Comparison of ENCODE assay signal across 19 mouse cellular contexts in the genomic region with DNA sequence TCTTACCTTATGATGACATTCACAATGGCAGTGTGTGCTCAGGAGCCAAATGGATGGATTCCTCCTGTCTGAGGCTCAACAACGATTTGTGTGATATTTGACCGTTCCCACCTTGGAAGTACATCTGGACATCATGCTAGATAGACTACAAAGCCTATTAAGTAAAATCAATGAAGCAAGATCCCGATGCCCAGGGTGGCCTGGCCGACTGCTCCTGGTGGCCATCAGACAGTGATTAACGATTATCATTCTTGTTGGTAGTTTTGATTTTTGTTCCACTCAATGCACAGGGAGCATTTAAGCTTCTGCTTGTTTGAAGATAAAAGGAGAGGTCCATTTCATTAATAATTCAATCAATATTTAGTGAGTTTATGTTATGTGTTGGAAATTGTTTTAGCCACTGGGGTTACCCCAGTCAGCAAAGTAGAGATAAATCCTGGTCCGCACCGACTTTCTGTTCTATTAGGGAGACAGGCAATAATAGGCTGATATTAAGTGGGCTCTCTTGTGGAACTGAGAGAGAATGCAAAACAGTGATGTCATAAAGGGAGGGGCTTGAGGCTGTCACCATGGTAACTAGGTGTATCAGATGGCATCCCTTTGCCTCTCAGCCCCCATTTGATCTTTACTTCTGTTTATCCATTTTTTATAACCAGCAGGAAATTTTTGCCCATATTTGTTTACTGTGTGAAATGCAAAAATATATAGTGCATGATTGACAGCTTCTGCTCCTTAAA.
DNase-seq lines count a peak whose midpoint lies in the region; ATAC-seq and TF ChIP-seq lines count a peak whose summit lies in the region.
"Had no signal": no experiment of that assay in that cellular context is flagged by ENCODE, and none has a peak within 500 bp of the region (broad histone marks: within the 10 kb centered on the region; RNA-seq: fewer than 3 reads in every experiment).

No protein-coding gene starts in this region.

- H3K4me2 ChIP-seq in CH12.LX (ENCODE audit: insufficient read depth, low read depth, poor library complexity, severe bottlenecking): no peak overlapping the region
- no peak overlapping the region for H3K4me2 ChIP-seq in hindbrain, embryonic 13.5 days
- no peak overlapping the region for H3K4me2 ChIP-seq in neural tube, embryonic 12.5 days (replicated peaks)
- H3K4me2 ChIP-seq: heart, embryonic 11.5 days; limb, embryonic 15.5 days had no signal

- no peak for TF ChIP-seq POLR2A in CH12.LX (IDR thresholded peaks at IDR 0.05; ENCODE audit: low read depth, low read length)

- TF ChIP-seq CTCF in CH12.LX (conservative IDR thresholded peaks at IDR 0.05 in 1 of 2, IDR thresholded peaks at IDR 0.05 in 1 of 2; ENCODE audit: low read depth in 2 of 2, low read length in 2 of 2): no peak

- ATAC-seq in hindbrain, embryonic 13.5 days (ENCODE audit: low FRiP score): 0 out of 2 replicates have a peak, but pooled peaks have one; percentile 45
- peak; percentile 59; the same call in 1 of the 2 replicates for ATAC-seq in neural tube, embryonic 12.5 days (ENCODE audit: low FRiP score, low read depth)
- ATAC-seq in activated CD4-positive, CD25-positive, alpha-beta regulatory T cell, adult 4 months: no peak
- ATAC-seq: intestine, postnatal 0 days had no signal

- no peaks in the 10 kb centered on the region for H3K9me3 ChIP-seq in CH12.LX (replicated peaks; ENCODE audit: low read length)
- no peaks in the 10 kb centered on the region for H3K9me3 ChIP-seq in hindbrain, embryonic 13.5 days
- no peaks in the 10 kb centered on the region for H3K9me3 ChIP-seq in neural tube, embryonic 12.5 days
- H3K9me3 ChIP-seq: limb, embryonic 15.5 days had no signal

- no peaks in the 10 kb centered on the region for H3K79me2 ChIP-seq in CH12.LX (replicated peaks; ENCODE audit: control insufficient read depth, extremely low read depth, insufficient read depth, poor library complexity, severe bottlenecking)

- H3K9ac ChIP-seq in CH12.LX (ENCODE audit: insufficient read depth, low read depth): no peak overlapping the region
- no peak overlapping the region for H3K9ac ChIP-seq in hindbrain, embryonic 13.5 days
- no peak overlapping the region for H3K9ac ChIP-seq in neural tube, embryonic 12.5 days
- H3K9ac ChIP-seq: limb, embryonic 15.5 days had no signal

- no peak overlapping the region for H3K4me3 ChIP-seq in CH12.LX (replicated peaks in 1 of 3; ENCODE audit: low read depth in 2 of 3, low read length in 2 of 3, poor library complexity in 1 of 3)
- H3K4me3 ChIP-seq in hindbrain, embryonic 13.5 days: no peak overlapping the region
- H3K4me3 ChIP-seq in neural tube, embryonic 12.5 days: no peak overlapping the region
- H3K4me3 ChIP-seq: layer of hippocampus, adult 2 months; limb, embryonic 15.5 days had no signal

- no peak overlapping the region for H3K27ac ChIP-seq in CH12.LX (ENCODE audit: insufficient read depth, low read depth)
- H3K27ac ChIP-seq in hindbrain, embryonic 13.5 days: no peak overlapping the region
- no peak overlapping the region for H3K27ac ChIP-seq in neural tube, embryonic 12.5 days
- H3K27ac ChIP-seq: kidney, postnatal 0 days; layer of hippocampus, adult 2 months; limb, embryonic 15.5 days; macrophage had no signal

- dilution Hi-C loops in CH12.LX (cut with MboI; ENCODE audit: extremely low pct_ligation_motif_present, extremely low pct_unique_long_range_greater_than_20kb, low sequenced_read_pairs): no loop called here

- TF ChIP-seq RAD21 in CH12.LX (IDR thresholded peaks at IDR 0.05; ENCODE audit: low read depth, low read length): no peak

- in situ Hi-C loops in CH12.LX (cut with MboI; ENCODE audit: low pct_ligation_motif_present, low pct_unique_long_range_greater_than_20kb, low sequenced_read_pairs): loop anchor here (25.0 kb wide), 1 partner anchor 415 kb away; no protein-coding TSS in a partner anchor

- no peaks in the 10 kb centered on the region for H3K27me3 ChIP-seq in CH12.LX (replicated peaks)
- H3K27me3 ChIP-seq in hindbrain, embryonic 13.5 days: no peaks in the 10 kb centered on the region
- H3K27me3 ChIP-seq in neural tube, embryonic 12.5 days (replicated peaks): no peaks in the 10 kb centered on the region
- H3K27me3 ChIP-seq: limb, embryonic 15.5 days had no signal

- WGBS in hindbrain, embryonic 13.5 days: 52% methylated on average over 7 of the region's 7 CpGs
- WGBS in neural tube, embryonic 12.5 days: 51% methylated on average over 7 of the region's 7 CpGs

- H3K4me1 ChIP-seq in CH12.LX (ENCODE audit: control insufficient read depth in 1 of 2, insufficient read depth in 2 of 2): peaks cover 0 to 5% of the 10 kb centered on the region in 2 experiments; a peak in 1 of 4 replicates
- peaks cover 7% of the 10 kb centered on the region; the same call in 1 of the 2 replicates for H3K4me1 ChIP-seq in hindbrain, embryonic 13.5 days (replicated peaks)
- peaks cover 5% of the 10 kb centered on the region for H3K4me1 ChIP-seq in neural tube, embryonic 12.5 days

- DNase-seq in embryo, embryonic 11 days: peak; percentile 17
- DNase-seq in embryo, embryonic 10.5 days (ENCODE audit: low spot score): no peak
- DNase-seq in CH12.LX (ENCODE audit: extremely low read depth): peak; percentile 55
- no peak for DNase-seq in lung, postnatal 36 days
- no peak for DNase-seq in B cell, adult 2 months
- DNase-seq: cerebellum, adult 11-12 months; gastrocnemius, postnatal 36 days; heart, postnatal 36 days; lung, adult 18-20 months; thymus, adult 2 months had no signal

- no peak for TF ChIP-seq EP300 in CH12.LX (IDR thresholded peaks at IDR 0.05; ENCODE audit: low read length)

- no peaks in the 10 kb centered on the region for H3K36me3 ChIP-seq in CH12.LX (replicated peaks in 1 of 2; ENCODE audit: control insufficient read depth in 1 of 2, insufficient read depth in 1 of 2, low read length in 1 of 2)
- H3K36me3 ChIP-seq in hindbrain, embryonic 13.5 days: no peaks in the 10 kb centered on the region
- H3K36me3 ChIP-seq in neural tube, embryonic 12.5 days: no peaks in the 10 kb centered on the region
- H3K36me3 ChIP-seq: limb, embryonic 15.5 days had no signal

TF ChIP-seq in CH12.LX, 34 proteins besides CTCF, POLR2A, EP300 and RAD21:
- TF ChIP-seq NELFE (IDR thresholded peaks at IDR 0.05; ENCODE audit: low read depth, low read length): no peak
- no peak for TF ChIP-seq MAFK (IDR thresholded peaks at IDR 0.05; ENCODE audit: insufficient replicate concordance, low read length)
- TF ChIP-seq POLR2AphosphoS2 (IDR thresholded peaks at IDR 0.05; ENCODE audit: low read depth, low read length): no peak
- no peak for TF ChIP-seq GABPA (IDR thresholded peaks at IDR 0.05; ENCODE audit: insufficient replicate concordance, low read depth, low read length)
- TF ChIP-seq MEF2A (IDR thresholded peaks at IDR 0.05; ENCODE audit: borderline replicate concordance, low read depth, low read length): no peak
- TF ChIP-seq BHLHE40 (IDR thresholded peaks at IDR 0.05; ENCODE audit: low read depth, low read length): no peak
- TF ChIP-seq MYC (IDR thresholded peaks at IDR 0.05; ENCODE audit: low read depth, low read length): no peak
- no peak for TF ChIP-seq MAX (IDR thresholded peaks at IDR 0.05; ENCODE audit: low read length)
- no peak for TF ChIP-seq JUN (IDR thresholded peaks at IDR 0.05; ENCODE audit: insufficient read depth, low read depth, low read length)
- no peak for TF ChIP-seq HCFC1 (IDR thresholded peaks at IDR 0.05; ENCODE audit: low read depth, low read length)
- TF ChIP-seq ZNF384 (IDR thresholded peaks at IDR 0.05; ENCODE audit: low read depth, low read length): no peak
- TF ChIP-seq IRF4 (IDR thresholded peaks at IDR 0.05; ENCODE audit: low read depth, low read length): no peak
- TF ChIP-seq UBTF (IDR thresholded peaks at IDR 0.05; ENCODE audit: low read depth, low read length): no peak

Comparison
In these comparisons a context has a peak if more than half of its experiments do, and no peak if none do; other contexts are left out.
1. DNase-seq: peak in embryo, embryonic 11 days (single experiment) and CH12.LX (single experiment); none in embryo, embryonic 10.5 days (single experiment), lung, postnatal 36 days (single experiment) and B cell, adult 2 months (0 of 2).